Mouse (Mus musculus) stomach, postnatal 0 days (tissue): ENCODE data around the gene Gramd4. TPM values are rescaled to one million over a fixed set of nuclear protein-coding genes. Genes with fewer than 3 reads are reported as not detected.

Source experiments
- ATAC-seq: fragments of 200-750 bp; cut with Nextera tagmentation; 2 replicates; pipeline ENCODE4 v1.8.0; 2017; ENCODE audit not compliant: low FRiP score, low TSS enrichment
- DNase-seq: peaks from one replicate; pipeline ENCODE4 v3.0.0-alpha.2; 2016; ENCODE audit warnings: low spot score
- H3K27ac ChIP-seq: fragments of 300-500 bp; sonication (generic); replicated peaks from 2 replicates; pipeline ENCODE4 v1.5.1; 2014; ENCODE audit warnings: mild to moderate bottlenecking, control low read depth
- H3K27me3 ChIP-seq: fragments of 300-500 bp; sonication (generic); 2 replicates; pipeline ENCODE4 v1.6.1; 2014; ENCODE audit warnings: low read length; ENCODE audit not compliant: control insufficient read depth, insufficient read depth
- H3K36me3 ChIP-seq: fragments of 300-500 bp; sonication (generic); 2 replicates; pipeline ENCODE4 v1.6.1; 2014; ENCODE audit warnings: low read length, mixed read lengths; ENCODE audit not compliant: control insufficient read depth, insufficient read depth
- H3K4me1 ChIP-seq: fragments of 300-500 bp; sonication (generic); replicated peaks from 2 replicates; pipeline ENCODE4 v1.6.1; 2014; ENCODE audit warnings: antibody characterized with exemption; ENCODE audit not compliant: control insufficient read depth, insufficient read depth
- H3K4me2 ChIP-seq: fragments of 300-500 bp; sonication (generic); replicated peaks from 2 replicates; pipeline ENCODE4 v1.6.1; 2014; ENCODE audit warnings: low read depth, mild to moderate bottlenecking, control low read depth, moderate library complexity
- H3K4me3 ChIP-seq: fragments of 300-500 bp; sonication (generic); 2 replicates; pipeline ENCODE4 v1.5.1; 2014; ENCODE audit warnings: low read depth, low read length, control low read depth
- H3K9ac ChIP-seq: fragments of 300-500 bp; sonication (generic); 2 replicates; pipeline ENCODE4 v1.6.1; 2014; ENCODE audit warnings: mild to moderate bottlenecking, low read length, control low read depth, mixed read lengths
- H3K9me3 ChIP-seq: fragments of 300-500 bp; sonication (generic); 2 replicates; pipeline ENCODE4 v1.6.1; 2016; ENCODE audit warnings: low read length; ENCODE audit not compliant: control insufficient read depth
- CTCF ChIP-seq: IDR thresholded peaks from 2 replicates; pipeline ENCODE4 v1.5.1; 2016; ENCODE audit warnings: antibody characterized with exemption, low read depth, mild to moderate bottlenecking, moderate library complexity
- EP300 ChIP-seq: optimal IDR thresholded peaks from 2 replicates; pipeline ENCODE3; 2016; ENCODE audit warnings: antibody characterized with exemption
- WGBS: fragments of 180-500 bp; shearing (Covaris S2); extraction: QIAGEN DNeasy Blood & Tissue Kit; methylation state at CpG from one replicate; pipeline ENCODE4 v1.1.7; 2014; 5-methylcytosine and 5-hydroxymethylcytosine counted together
- polyA plus RNA-seq: library from polyadenylated mRNA; unstranded; fragments of >200 nt; fragmentation: Nextera tagmentation; extraction: Ambion mirVana; gene quantifications from 2 replicates; pipeline ENCODE4 v1.2.1, GENCODE M21; 2015

Gene Gramd4
- polyA plus RNA-seq, 1 experiment from 2014 or later: 11.1 TPM

GRCm38 (mm10) chr15:86086291-86086706 is 28.8 kb downstream of the Gramd4 start:
- Histone ChIP-seq H3K4me1 (peaks cover 26% of the 10 kb centered on the region), H3K27me3 (no peaks in the 10 kb centered on the region), H3K9me3 (no peaks in the 10 kb centered on the region), H3K4me3 (no peak overlapping the region), H3K27ac (peak overlapping the region; percentile 83), H3K9ac (no peak overlapping the region), H3K36me3 (no peaks in the 10 kb centered on the region), H3K4me2 (no peak overlapping the region)
- 50% methylated on average over 8 of the region's 8 CpGs for WGBS
- no peak for TF ChIP-seq EP300
- no peak for TF ChIP-seq CTCF
- ATAC-seq (peak; percentile 12; the same call in 1 of the 2 replicates), DNase-seq (peak; percentile 69)

GRCm38 (mm10) chr15:86087591-86088149 is 30.2 kb downstream of the Gramd4 start:
- WGBS: 46% methylated on average over 14 of the region's 14 CpGs
- Histone ChIP-seq H3K27ac (peak overlapping the region; percentile 83), H3K4me3 (no peak overlapping the region), H3K9me3 (no peaks in the 10 kb centered on the region), H3K27me3 (no peaks in the 10 kb centered on the region), H3K4me2 (peak overlapping the region; percentile 11; the same call in 1 of the 2 replicates), H3K36me3 (no peaks in the 10 kb centered on the region), H3K9ac (no peak overlapping the region), H3K4me1 (peaks cover 30% of the 10 kb centered on the region)
- TF ChIP-seq CTCF (no peak), EP300 (no peak)
- peak; percentile 41 for DNase-seq
- ATAC-seq: no peak

- ATAC-seq: no peak
- Histone ChIP-seq H3K27ac (peak overlapping the region; percentile 83), H3K9ac (no peak overlapping the region), H3K4me2 (peak overlapping the region; percentile 11; the same call in 1 of the 2 replicates), H3K4me1 (peaks cover 30% of the 10 kb centered on the region), H3K9me3 (no peaks in the 10 kb centered on the region), H3K4me3 (no peak overlapping the region), H3K27me3 (no peaks in the 10 kb centered on the region), H3K36me3 (no peaks in the 10 kb centered on the region)
- no peak for DNase-seq
- TF ChIP-seq EP300 (no peak), CTCF (no peak)
- 73% methylated on average over 11 of the region's 11 CpGs for WGBS
These were observed 30.8 kb downstream of the Gramd4 start for GRCm38 (mm10) chr15:86088266-86088790.

- no peaks in the 10 kb centered on the region for H3K36me3 ChIP-seq
- no peak overlapping the region for H3K4me3 ChIP-seq
- TF ChIP-seq CTCF (no peak), EP300 (no peak)
- 60% methylated on average over 13 of the region's 13 CpGs for WGBS
- H3K4me2 ChIP-seq: no peak overlapping the region
- peak; percentile 43; the same call in 1 of the 2 replicates for ATAC-seq
- H3K4me1 ChIP-seq: peaks cover 30% of the 10 kb centered on the region
- DNase-seq: peak; percentile 80
- H3K27me3 ChIP-seq: no peaks in the 10 kb centered on the region
- H3K9me3 ChIP-seq: no peaks in the 10 kb centered on the region
- no peak overlapping the region for H3K9ac ChIP-seq
- peak overlapping the region; percentile 64 for H3K27ac ChIP-seq
These were observed 31.7 kb downstream of the Gramd4 start for GRCm38 (mm10) chr15:86089091-86089744.

GRCm38 (mm10) chr15:86089991-86090529 is 32.6 kb downstream of the Gramd4 start:
- Histone ChIP-seq H3K27me3 (no peaks in the 10 kb centered on the region), H3K9ac (no peak overlapping the region), H3K4me1 (peaks cover 30% of the 10 kb centered on the region), H3K4me2 (no peak overlapping the region), H3K4me3 (no peak overlapping the region), H3K36me3 (no peaks in the 10 kb centered on the region), H3K9me3 (no peaks in the 10 kb centered on the region), H3K27ac (peak overlapping the region; percentile 64)
- peak; percentile 58 for DNase-seq
- TF ChIP-seq CTCF (no peak), EP300 (no peak)
- ATAC-seq: peak; percentile 17; the same call in 1 of the 2 replicates
- 26% methylated on average over 11 of the region's 11 CpGs for WGBS
